Mouse (Mus musculus): ENCODE results near the gene Vmn1r235. TPM values are rescaled to one million over a fixed set of nuclear protein-coding genes. Genes with fewer than 3 reads are reported as not detected.
"Not testable (repeated sequence)": the region's sequence is repeated elsewhere in the genome, so short reads cannot be mapped to it uniquely, and the experiment has no call there.

Vmn1r235 gene
- total RNA-seq (2021): not detected
- long read RNA-seq, experiment 1: 0 reads
- long read RNA-seq, experiment 2: 0 reads

- Histone ChIP-seq H3K4me3 (no peak within 1 kb of the TSS), H3K27ac (no peak within 1 kb of the TSS)
- TF ChIP-seq CTCF (conservative IDR thresholded peaks at IDR 0.05): no peak
Observed at GRCm38 (mm10) chr17:21256111-21256510, at the start of gene Vmn1r235. TSS of gene Vmn1r235 (plus strand) at chr17:21256411.

GRCm38 (mm10) chr17:21211081-21211480 lies 45.1 kb upstream of the Vmn1r235 start:
- not testable (repeated sequence) for DNase-seq (ENCODE audit: low spot score in 2 of 2); H3K27ac ChIP-seq; H3K4me3 ChIP-seq

More at GRCm38 (mm10) chr17:21256111-21256510, at the start of gene Vmn1r235:
- DNase-seq (ENCODE audit: low spot score in 2 of 2): no peak

- H3K4me3 ChIP-seq: no peak within 1 kb of the TSS
- TF ChIP-seq CTCF (conservative IDR thresholded peaks at IDR 0.05): no peak
- no peak for DNase-seq (ENCODE audit: low spot score in 2 of 2)
- no peak within 1 kb of the TSS for H3K27ac ChIP-seq
Observed at GRCm38 (mm10) chr17:21225787-21226186, 30.4 kb upstream of the Vmn1r235 start, which contains the start of gene Vmn1r234. TSS of gene Vmn1r234 (plus strand) at chr17:21226087.

GRCm38 (mm10) chr17:21231654-21232053 lies 24.6 kb upstream of the Vmn1r235 start:
- DNase-seq (ENCODE audit: low spot score in 2 of 2): peak; percentile 6 to 57
- peak; percentile 81 for TF ChIP-seq CTCF (conservative IDR thresholded peaks at IDR 0.05)
- Histone ChIP-seq H3K4me3 (no peak overlapping the region), H3K27ac (no peak overlapping the region)

- no peak overlapping the region for H3K27ac ChIP-seq
- peak; percentile 87 for TF ChIP-seq CTCF (conservative IDR thresholded peaks at IDR 0.05)
- DNase-seq (ENCODE audit: low spot score in 2 of 2): peak; percentile 36 to 78
- H3K4me3 ChIP-seq: no peak overlapping the region
Observed at GRCm38 (mm10) chr17:21272103-21272502, 15.9 kb downstream of the Vmn1r235 start.

- no peak for DNase-seq (ENCODE audit: low spot score in 2 of 2)
- TF ChIP-seq CTCF (conservative IDR thresholded peaks at IDR 0.05): no peak
- Histone ChIP-seq H3K27ac (no peak within 1 kb of the TSS), H3K4me3 (no peak within 1 kb of the TSS)
Observed at GRCm38 (mm10) chr17:21282642-21283041, 26.4 kb downstream of the Vmn1r235 start, which contains the start of gene Vmn1r236. TSS of gene Vmn1r236 (plus strand) at chr17:21282942.

- no peak overlapping the region for H3K4me3 ChIP-seq
- DNase-seq (ENCODE audit: low spot score in 2 of 2): no peak
- H3K27ac ChIP-seq: no peak overlapping the region
- no peak for TF ChIP-seq CTCF (conservative IDR thresholded peaks at IDR 0.05)
Observed at GRCm38 (mm10) chr17:21284395-21284794, 28.2 kb downstream of the Vmn1r235 start.

DNA sequence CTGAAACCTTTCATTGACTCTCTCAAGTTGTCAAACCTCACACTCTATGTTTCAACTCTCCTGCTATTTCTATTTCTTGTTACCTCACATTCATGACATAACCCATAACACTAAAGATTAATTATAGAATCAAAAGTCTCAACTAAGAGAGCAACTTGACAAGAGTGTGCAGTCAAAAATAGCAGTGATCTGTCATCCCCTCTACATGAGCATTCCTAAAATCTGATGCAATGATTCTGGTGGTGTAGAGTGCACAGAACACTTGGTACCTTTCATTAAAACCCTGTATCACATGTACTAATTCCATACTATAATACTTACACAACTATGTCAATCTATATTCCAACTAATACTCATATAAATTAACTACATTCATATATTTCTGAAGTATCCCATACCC lies 33.5 kb downstream of the Vmn1r235 start:
- H3K27ac ChIP-seq: no peak overlapping the region
- no peak for TF ChIP-seq CTCF (conservative IDR thresholded peaks at IDR 0.05)

DNA sequence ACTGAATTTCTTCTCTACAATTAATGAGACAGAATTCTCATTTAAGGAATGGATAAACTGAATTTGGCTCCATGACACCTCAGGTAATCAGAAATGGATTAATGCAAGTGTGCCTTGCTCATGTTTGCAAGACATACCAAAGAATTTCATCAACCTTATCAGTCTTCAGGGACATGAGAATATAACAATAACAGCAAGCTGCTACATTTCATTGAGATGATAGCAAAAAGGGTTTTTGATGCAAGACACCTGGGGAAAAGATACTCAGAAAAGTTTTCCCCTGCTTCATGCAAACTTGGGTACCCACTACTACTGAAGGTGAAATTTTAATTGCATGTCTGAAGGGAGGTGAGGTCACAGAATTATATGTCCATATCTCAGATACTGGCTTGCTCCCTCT lies 55.4 kb downstream of the Vmn1r235 start, which contains the start of gene Vmn1r237:
Vmn1r237 (plus strand) TSS at position 301 of the 400 bp plus-strand sequence.
- DNase-seq (ENCODE audit: low spot score in 2 of 2): no peak
- Histone ChIP-seq H3K4me3 (no peak within 1 kb of the TSS), H3K27ac (no peak within 1 kb of the TSS)
- TF ChIP-seq CTCF (conservative IDR thresholded peaks at IDR 0.05): no peak

More for the DNA sequence above, 33.5 kb downstream of the Vmn1r235 start:
- DNase-seq (ENCODE audit: low spot score in 2 of 2): no peak
- H3K4me3 ChIP-seq: no peak overlapping the region

Small RNAs within 50 kb of the gene (microRNA-seq; reads per million reads assigned to microRNA genes)
- gene Gm26384: 0 reads per million in 2 experiments

Other genes with a start within 250 kb of the Vmn1r235 start
- gene Zfp160, start 247.5 kb upstream of the Vmn1r235 start, total RNA-seq (2021): 10 to 100 TPM; 22.1 to 22.7 TPM
- gene Vmn1r234, start 30.3 kb upstream of the Vmn1r235 start, total RNA-seq (2021): not detected
- not detected for gene Vmn1r236, start 26.5 kb downstream of the Vmn1r235 start, total RNA-seq (2021)
- gene Vmn1r237, start 55.5 kb downstream of the Vmn1r235 start, total RNA-seq (2021): not detected
- 1 to 10 TPM; 1.3 to 1.7 TPM for gene Zfp677, start 127.3 kb downstream of the Vmn1r235 start, total RNA-seq (2021)
- 1 to 10 TPM in 1 of 2 experiments, under 1 TPM in 1; 0.56 to 1.2 TPM for gene Zfp54, start 166.8 kb downstream of the Vmn1r235 start, total RNA-seq (2021)
- 1 to 10 TPM; 3.7 to 3.8 TPM for gene Zfp51, start 194.0 kb downstream of the Vmn1r235 start, total RNA-seq (2021)
- gene Zfp53, start 232.6 kb downstream of the Vmn1r235 start, total RNA-seq (2021): 1 to 10 TPM; 5.0 to 5.7 TPM

Data from layer of hippocampus, adult 2 months (tissue).